Mouse (Mus musculus): ENCODE data around the gene Pla2g4d. TPM values are rescaled to one million over a fixed set of nuclear protein-coding genes. Genes with fewer than 3 reads are reported as not detected.

Pla2g4d gene
- total RNA-seq (2014; rRNA removed) (0.11 TPM in 1 of 2 replicates, not detected in the other), polyA plus RNA-seq (2015; fragmentation: Nextera tagmentation; extraction: Ambion mirVana) (0.06 and 0.10 TPM in 2 replicates)

- Histone ChIP-seq H3K4me2 (ENCODE audit: low read depth, low read length, poor library complexity, severe bottlenecking) (no peak within 1 kb of the TSS), H3K36me3 (ENCODE audit: insufficient read depth, low read length) (no peaks in the 10 kb centered on the region), H3K4me3 (ENCODE audit: low read depth, low read length) (no peak within 1 kb of the TSS), H3K9me3 (ENCODE audit: low read length) (no peaks in the 10 kb centered on the region), H3K27me3 (ENCODE audit: insufficient read depth, low read length) (no peaks in the 10 kb centered on the region), H3K4me1 (ENCODE audit: insufficient read depth, low read length) (no peaks in the 10 kb centered on the region), H3K27ac (ENCODE audit: low read depth, low read length) (no peak within 1 kb of the TSS), H3K9ac (replicated peaks; ENCODE audit: low read length, poor library complexity, severe bottlenecking) (no peak within 1 kb of the TSS)
- WGBS = 75% methylated on average over 5 of the region's 5 CpGs
- no peak for ATAC-seq (ENCODE audit: low FRiP score)
- no peak for DNase-seq (ENCODE audit: low spot score)
- TF ChIP-seq CTCF (IDR thresholded peaks at IDR 0.05) = no peak
Observed at GRCm38 (mm10) chr2:120288995-120289394, at the start of gene Pla2g4d. Gene Pla2g4d, minus strand, starts transcription at chr2:120289197.

GRCm38 (mm10) chr2:120337886-120338285, 48.9 kb upstream of the Pla2g4d start:
- Histone ChIP-seq H3K9me3 (ENCODE audit: low read length) (no peaks in the 10 kb centered on the region), H3K27ac (ENCODE audit: low read depth, low read length) (no peak overlapping the region), H3K4me2 (ENCODE audit: low read depth, low read length, poor library complexity, severe bottlenecking) (no peak overlapping the region), H3K9ac (replicated peaks; ENCODE audit: low read length, poor library complexity, severe bottlenecking) (no peak overlapping the region), H3K36me3 (ENCODE audit: insufficient read depth, low read length) (peaks cover 67% of the 10 kb centered on the region), H3K27me3 (ENCODE audit: insufficient read depth, low read length) (no peaks in the 10 kb centered on the region), H3K4me1 (ENCODE audit: insufficient read depth, low read length) (no peaks in the 10 kb centered on the region), H3K4me3 (ENCODE audit: low read depth, low read length) (no peak overlapping the region)
- TF ChIP-seq CTCF (IDR thresholded peaks at IDR 0.05) = peak; percentile 62
- WGBS = 61% methylated on average over 2 of the region's 2 CpGs
- DNase-seq (ENCODE audit: low spot score) (peak; percentile 44), ATAC-seq (ENCODE audit: low FRiP score) (no peak)

GRCm38 (mm10) chr2:120331575-120331974, 42.6 kb upstream of the Pla2g4d start:
- DNase-seq (ENCODE audit: low spot score) (no peak), ATAC-seq (ENCODE audit: low FRiP score) (no peak)
- no peak overlapping the region for H3K4me3 ChIP-seq (ENCODE audit: low read depth, low read length)
- TF ChIP-seq CTCF (IDR thresholded peaks at IDR 0.05) = no peak
- H3K9me3 ChIP-seq (ENCODE audit: low read length) = no peaks in the 10 kb centered on the region
- no peaks in the 10 kb centered on the region for H3K4me1 ChIP-seq (ENCODE audit: insufficient read depth, low read length)
- H3K9ac ChIP-seq (replicated peaks; ENCODE audit: low read length, poor library complexity, severe bottlenecking) = no peak overlapping the region
- H3K27ac ChIP-seq (ENCODE audit: low read depth, low read length) = no peak overlapping the region
- H3K36me3 ChIP-seq (ENCODE audit: insufficient read depth, low read length) = peaks cover 55% of the 10 kb centered on the region
- H3K4me2 ChIP-seq (ENCODE audit: low read depth, low read length, poor library complexity, severe bottlenecking) = no peak overlapping the region
- WGBS = 89% methylated on average over 4 of the region's 4 CpGs
- no peaks in the 10 kb centered on the region for H3K27me3 ChIP-seq (ENCODE audit: insufficient read depth, low read length)

- H3K9ac ChIP-seq (replicated peaks; ENCODE audit: low read length, poor library complexity, severe bottlenecking) = no peak overlapping the region
- WGBS = 87% methylated on average over 4 of the region's 4 CpGs
- no peak for ATAC-seq (ENCODE audit: low FRiP score)
Observed at GRCm38 (mm10) chr2:120315077-120315476, 26.1 kb upstream of the Pla2g4d start.

GRCm38 (mm10) chr2:120314487-120314886, 25.5 kb upstream of the Pla2g4d start:
- H3K36me3 ChIP-seq (ENCODE audit: insufficient read depth, low read length) = peaks cover 30% of the 10 kb centered on the region
- no peak for TF ChIP-seq CTCF (IDR thresholded peaks at IDR 0.05)
- no peak for ATAC-seq (ENCODE audit: low FRiP score)
- H3K27me3 ChIP-seq (ENCODE audit: insufficient read depth, low read length) = no peaks in the 10 kb centered on the region
- DNase-seq (ENCODE audit: low spot score) = no peak
- H3K27ac ChIP-seq (ENCODE audit: low read depth, low read length) = no peak overlapping the region
- H3K4me3 ChIP-seq (ENCODE audit: low read depth, low read length) = no peak overlapping the region
- no peaks in the 10 kb centered on the region for H3K4me1 ChIP-seq (ENCODE audit: insufficient read depth, low read length)
- no peak overlapping the region for H3K9ac ChIP-seq (replicated peaks; ENCODE audit: low read length, poor library complexity, severe bottlenecking)
- H3K9me3 ChIP-seq (ENCODE audit: low read length) = no peaks in the 10 kb centered on the region
- WGBS = 90% methylated on average over 4 of the region's 4 CpGs
- no peak overlapping the region for H3K4me2 ChIP-seq (ENCODE audit: low read depth, low read length, poor library complexity, severe bottlenecking)

More at GRCm38 (mm10) chr2:120315077-120315476, 26.1 kb upstream of the Pla2g4d start:
- peaks cover 30% of the 10 kb centered on the region for H3K36me3 ChIP-seq (ENCODE audit: insufficient read depth, low read length)
- H3K9me3 ChIP-seq (ENCODE audit: low read length) = no peaks in the 10 kb centered on the region
- H3K4me1 ChIP-seq (ENCODE audit: insufficient read depth, low read length) = no peaks in the 10 kb centered on the region
- no peak overlapping the region for H3K27ac ChIP-seq (ENCODE audit: low read depth, low read length)
- no peak for TF ChIP-seq CTCF (IDR thresholded peaks at IDR 0.05)
- H3K4me2 ChIP-seq (ENCODE audit: low read depth, low read length, poor library complexity, severe bottlenecking) = no peak overlapping the region
- DNase-seq (ENCODE audit: low spot score) = no peak
- H3K27me3 ChIP-seq (ENCODE audit: insufficient read depth, low read length) = no peaks in the 10 kb centered on the region
- no peak overlapping the region for H3K4me3 ChIP-seq (ENCODE audit: low read depth, low read length)

- no peaks in the 10 kb centered on the region for H3K4me1 ChIP-seq (ENCODE audit: insufficient read depth, low read length)
- peaks cover 25% of the 10 kb centered on the region for H3K36me3 ChIP-seq (ENCODE audit: insufficient read depth, low read length)
- 67% methylated on average over 3 of the region's 3 CpGs for WGBS
- H3K9ac ChIP-seq (replicated peaks; ENCODE audit: low read length, poor library complexity, severe bottlenecking) = no peak within 1 kb of the TSS
- ATAC-seq (ENCODE audit: low FRiP score) (no peak), DNase-seq (ENCODE audit: low spot score) (no peak)
- H3K4me3 ChIP-seq (ENCODE audit: low read depth, low read length) = no peak within 1 kb of the TSS
- no peaks in the 10 kb centered on the region for H3K9me3 ChIP-seq (ENCODE audit: low read length)
- no peak within 1 kb of the TSS for H3K27ac ChIP-seq (ENCODE audit: low read depth, low read length)
- no peak for TF ChIP-seq CTCF (IDR thresholded peaks at IDR 0.05)
- no peak within 1 kb of the TSS for H3K4me2 ChIP-seq (ENCODE audit: low read depth, low read length, poor library complexity, severe bottlenecking)
- H3K27me3 ChIP-seq (ENCODE audit: insufficient read depth, low read length) = no peaks in the 10 kb centered on the region
Observed at GRCm38 (mm10) chr2:120313976-120314375, 25.0 kb upstream of the Pla2g4d start, which contains the start of gene Pla2g4f. Gene Pla2g4f, minus strand, starts transcription at chr2:120314165.
